8 mouse cellular contexts compared by ENCODE assay signal in genomic region chr7:92666274-92666820, GRCm38 (mm10). TPM values are rescaled to one million over a fixed set of nuclear protein-coding genes. Genes with fewer than 3 reads are reported as not detected.
DNase-seq lines count a peak whose midpoint lies in the region; ATAC-seq and TF ChIP-seq lines count a peak whose summit lies in the region.

No protein-coding gene starts in this region.

- H3K9me3 ChIP-seq in hindbrain, embryonic 15.5 days, result no peaks in the 10 kb centered on the region
- no peaks in the 10 kb centered on the region for H3K9me3 ChIP-seq in midbrain, embryonic 16.5 days (replicated peaks; ENCODE audit: control insufficient read depth, low read length, poor library complexity, severe bottlenecking)

- 89% methylated on average over 7 of the region's 7 CpGs for WGBS in hindbrain, embryonic 15.5 days
- 91% methylated on average over 7 of the region's 7 CpGs for WGBS in midbrain, embryonic 16.5 days

- no peak for ATAC-seq in hindbrain, embryonic 15.5 days (ENCODE audit: low FRiP score, low read depth)
- ATAC-seq in midbrain, embryonic 16.5 days, result no peak

- no peak overlapping the region for H3K9ac ChIP-seq in hindbrain, embryonic 15.5 days
- no peak overlapping the region for H3K9ac ChIP-seq in midbrain, embryonic 16.5 days (ENCODE audit: low read depth, low read length)

- peak overlapping the region; percentile 84 for H3K4me2 ChIP-seq in hindbrain, embryonic 15.5 days
- H3K4me2 ChIP-seq in midbrain, embryonic 16.5 days (ENCODE audit: low read length), result peak overlapping the region; percentile 83

- H3K4me3 ChIP-seq in layer of hippocampus, adult 2 months, result peak overlapping the region; percentile 86
- peak overlapping the region; percentile 100; the same call in 1 of the 2 replicates for H3K4me3 ChIP-seq in hindbrain, embryonic 15.5 days
- H3K4me3 ChIP-seq in midbrain, embryonic 16.5 days (ENCODE audit: low read depth, low read length), result 0 out of 2 replicates have a peak overlapping the region, but pooled peaks have one; percentile 0

- no peak overlapping the region for H3K27ac ChIP-seq in layer of hippocampus, adult 2 months
- H3K27ac ChIP-seq in hindbrain, embryonic 15.5 days (replicated peaks), result no peak overlapping the region
- no peak overlapping the region for H3K27ac ChIP-seq in midbrain, embryonic 16.5 days (ENCODE audit: low read length)

- peaks cover 25% of the 10 kb centered on the region for H3K4me1 ChIP-seq in hindbrain, embryonic 15.5 days (replicated peaks)
- peaks cover 18% of the 10 kb centered on the region for H3K4me1 ChIP-seq in midbrain, embryonic 16.5 days (ENCODE audit: control insufficient read depth, insufficient read depth, low read length)

- H3K36me3 ChIP-seq in hindbrain, embryonic 15.5 days, result peaks cover 11% of the 10 kb centered on the region
- peaks cover 3% of the 10 kb centered on the region; the same call in 1 of the 2 replicates for H3K36me3 ChIP-seq in midbrain, embryonic 16.5 days (ENCODE audit: control insufficient read depth, insufficient read depth, low read length)

- DNase-seq in layer of hippocampus, adult 2 months (ENCODE audit: low spot score in 2 of 2), result no peak
- DNase-seq in layer of hippocampus, adult 18-20 months (ENCODE audit: low spot score in 2 of 2), result no peak
- DNase-seq in adipocyte (ENCODE audit: low spot score), result peak; percentile 13
- no peak for DNase-seq in cerebellum, adult 11-12 months
- DNase-seq in kidney, adult 11 months, result no peak
- no peak for DNase-seq in gastrocnemius, postnatal 25 days

- H3K27me3 ChIP-seq in hindbrain, embryonic 15.5 days, result no peaks in the 10 kb centered on the region
- no peaks in the 10 kb centered on the region for H3K27me3 ChIP-seq in midbrain, embryonic 16.5 days (ENCODE audit: control insufficient read depth, insufficient read depth, low read depth, low read length)

- TF ChIP-seq CTCF in layer of hippocampus, adult 2 months (conservative IDR thresholded peaks at IDR 0.05), result no peak

RNA-seq across cellular contexts. Expression of gene Pcf11, which starts 3.4 kb away (rescaled TPM):
- total RNA-seq in layer of hippocampus, adult 2 months (2021), result 10 to 100 TPM; 59.0 to 67.0 TPM
- 10 to 100 TPM; 57.0 to 69.4 TPM for total RNA-seq in layer of hippocampus, adult 18-20 months (2021)
- polyA plus RNA-seq in hindbrain, embryonic 15.5 days (2015; fragmentation: Nextera tagmentation; extraction: Ambion mirVana), result 18.6 and 18.8 TPM in 2 replicates
- polyA plus RNA-seq in midbrain, embryonic 16.5 days (2015; fragmentation: Nextera tagmentation; extraction: Ambion mirVana), result 18.2 and 18.6 TPM in 2 replicates
- total RNA-seq in gastrocnemius, postnatal 25 days (2021), result 10 to 100 TPM; 17.9 to 19.9 TPM

RNA-seq across cellular contexts. Expression of gene Ankrd42, which starts 29.4 kb away (rescaled TPM):
- 10 to 100 TPM; 18.6 to 19.8 TPM for total RNA-seq in layer of hippocampus, adult 2 months (2021)
- 10 to 100 TPM; 16.3 to 17.1 TPM for total RNA-seq in layer of hippocampus, adult 18-20 months (2021)
- 22.9 and 24.5 TPM in 2 replicates for polyA plus RNA-seq in hindbrain, embryonic 15.5 days (2015; fragmentation: Nextera tagmentation; extraction: Ambion mirVana)
- 22.7 and 24.0 TPM in 2 replicates for polyA plus RNA-seq in midbrain, embryonic 16.5 days (2015; fragmentation: Nextera tagmentation; extraction: Ambion mirVana)
- under 1 TPM; 0.62 to 0.69 TPM for total RNA-seq in gastrocnemius, postnatal 25 days (2021)

Comparison
In these comparisons a context has a peak if more than half of its experiments do, and no peak if none do; other contexts are left out.
1. H3K4me3 ChIP-seq: peak in every context shown above with its lines; median percentile 100 in hindbrain, embryonic 15.5 days; 86 in layer of hippocampus, adult 2 months; 0 in midbrain, embryonic 16.5 days.
2. RNA of gene Ankrd42, which starts 29.4 kb away (total RNA-seq): 18.6 to 19.8 TPM in layer of hippocampus, adult 2 months and 16.3 to 17.1 TPM in layer of hippocampus, adult 18-20 months; 0.62 to 0.69 TPM in gastrocnemius, postnatal 25 days; every median in the first group is over 10 times any median in the second.